Mouse (Mus musculus) frontal cortex, postnatal 10 days (tissue): ENCODE measurements around the gene Tmem63b.

Experiments used
- DNase-seq, 2 experiments: peaks; one replicate each; pipeline ENCODE4 v3.0.0; 2022; ENCODE audit warnings: low spot score in 2 of 2, mixed read lengths in 1 of 2

Tmem63b gene

DNA sequence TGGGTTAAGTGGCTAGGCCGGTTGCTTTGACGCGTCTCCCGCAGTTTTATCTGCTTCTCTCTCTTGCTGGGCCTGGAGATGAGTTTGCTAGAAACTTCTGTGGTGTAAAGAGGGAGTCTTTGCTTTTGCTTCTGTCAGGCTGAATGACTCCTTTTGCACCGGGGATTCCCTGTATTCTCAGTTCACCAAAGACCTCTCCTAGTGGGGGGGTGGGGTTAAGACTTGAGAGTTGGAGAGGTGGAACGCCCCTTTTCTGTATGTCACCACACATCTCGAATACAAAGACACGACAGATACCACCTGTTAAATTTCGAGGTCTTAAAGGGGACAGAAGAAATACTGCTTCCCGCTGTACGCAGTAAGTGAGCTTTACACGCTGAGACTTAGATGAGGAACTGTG lies at the start of gene Tmem63b:
Tmem63b (minus strand) TSS at position 190 of the 400 bp plus-strand sequence.
- no peak for DNase-seq

DNA sequence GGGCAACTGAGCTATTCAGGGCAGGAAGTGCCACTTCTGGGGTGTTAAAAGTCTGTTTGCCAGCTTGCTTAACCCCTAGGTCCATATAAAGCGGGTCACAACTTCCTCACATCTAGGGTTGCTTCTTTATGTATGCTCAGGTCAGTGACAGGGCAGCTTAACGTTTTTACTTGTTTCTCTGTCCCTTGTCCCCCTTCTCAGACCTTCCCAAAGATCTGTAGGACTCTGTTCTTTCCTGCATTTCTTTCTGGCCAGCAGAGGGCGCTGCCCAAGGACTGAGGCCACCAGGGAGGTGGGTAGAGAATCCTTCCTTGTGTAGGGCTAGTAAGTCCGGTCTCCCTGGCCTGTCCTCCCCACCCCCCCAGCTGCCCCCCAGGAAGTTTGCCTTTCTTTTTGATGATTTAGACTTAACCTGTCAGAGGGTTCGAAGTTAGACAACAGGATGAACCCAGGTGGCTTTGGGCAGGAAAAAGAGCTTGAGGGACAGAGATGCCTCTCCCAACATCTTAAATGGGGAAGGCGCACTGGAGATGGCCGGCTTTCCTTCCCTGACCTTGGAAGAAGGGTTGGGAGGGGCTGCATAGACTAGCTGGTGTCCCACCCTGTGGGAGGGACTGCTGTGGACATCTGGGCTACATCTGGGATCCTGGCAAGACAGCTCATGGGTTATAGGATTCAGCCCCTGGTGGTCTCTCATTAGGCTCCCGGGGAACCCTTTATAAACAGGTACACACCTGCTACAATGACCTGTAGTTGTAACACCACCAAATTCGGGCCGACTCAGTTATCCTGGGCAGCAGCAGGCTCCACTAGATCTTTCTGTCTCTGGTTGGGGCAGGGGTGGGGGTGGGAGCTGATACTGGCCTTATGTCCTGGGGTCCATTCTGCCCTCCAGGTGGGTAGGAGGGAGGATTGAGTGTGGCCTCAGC lies 48.9 kb upstream of the Tmem63b start:
- peak; percentile 70 to 84 for DNase-seq

- no peak for DNase-seq
Observed at GRCm38 (mm10) chr17:45734881-45735280, 48.2 kb upstream of the Tmem63b start.

GRCm38 (mm10) chr17:45734333-45734732 lies 47.6 kb upstream of the Tmem63b start:
- no peak for DNase-seq

- DNase-seq, result peak; percentile 82 to 83
Observed at GRCm38 (mm10) chr17:45733735-45734301, 47.1 kb upstream of the Tmem63b start, which contains the start of gene 1600014C23Rik. Gene 1600014C23Rik, minus strand, starts transcription at chr17:45733844.

DNA sequence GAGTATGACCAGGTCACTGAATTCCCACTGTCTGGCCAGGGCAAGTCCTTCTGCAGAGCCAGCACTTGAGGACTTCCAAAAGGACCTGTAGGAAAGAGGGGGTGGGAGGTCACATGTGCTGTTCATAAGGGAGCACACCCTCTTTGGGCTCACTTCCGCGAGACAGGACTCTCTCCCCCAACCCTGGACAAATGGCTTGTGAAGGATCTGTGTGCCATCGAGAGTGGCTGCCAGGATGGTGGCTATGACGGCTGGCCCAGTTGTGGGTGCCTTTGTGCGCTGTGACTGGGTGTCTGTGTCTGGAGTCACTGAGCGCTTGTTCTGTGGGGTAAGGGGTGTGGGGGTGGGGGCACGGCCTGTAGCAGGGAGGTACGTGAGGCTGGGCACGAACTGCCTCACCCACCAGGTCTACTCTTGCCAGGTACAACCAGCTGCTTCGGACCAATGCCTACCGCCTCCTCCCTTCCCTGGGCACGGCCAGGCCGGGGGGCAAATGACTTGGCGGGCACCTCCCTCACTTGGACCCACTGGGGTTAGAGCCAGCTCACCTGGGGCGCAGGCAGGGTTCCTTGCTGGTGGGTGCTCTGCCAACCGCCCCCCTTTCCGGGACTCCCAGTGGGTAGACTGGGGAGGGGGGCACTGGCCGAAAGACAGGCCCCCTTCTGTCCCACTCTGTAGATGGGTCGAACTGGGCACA lies 46.5 kb upstream of the Tmem63b start:
- DNase-seq, result peak; percentile 59 to 63

- peak; percentile 64 to 86 for DNase-seq
Observed at GRCm38 (mm10) chr17:45731172-45731864, 44.6 kb upstream of the Tmem63b start.

DNA sequence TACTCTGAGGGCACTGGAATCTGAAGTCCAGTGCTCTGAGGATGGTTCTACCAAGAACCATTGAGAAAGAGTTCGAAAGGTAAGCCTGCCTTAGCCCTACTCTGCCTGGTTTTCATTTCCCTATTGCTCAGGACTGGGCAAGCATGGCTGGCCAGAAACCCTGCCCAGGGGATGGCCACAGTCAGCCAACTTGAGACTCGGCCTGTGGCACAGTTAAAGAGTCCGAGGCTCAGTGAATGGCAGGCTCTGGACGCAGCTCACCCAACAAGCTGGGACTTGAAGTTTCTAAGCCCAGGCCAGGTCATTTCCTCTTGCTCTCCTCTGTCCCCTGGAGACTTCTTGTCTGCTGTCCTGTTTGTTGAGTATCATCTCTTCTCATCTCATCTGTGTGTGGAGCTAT lies 44.0 kb upstream of the Tmem63b start:
- DNase-seq, result no peak

DNA sequence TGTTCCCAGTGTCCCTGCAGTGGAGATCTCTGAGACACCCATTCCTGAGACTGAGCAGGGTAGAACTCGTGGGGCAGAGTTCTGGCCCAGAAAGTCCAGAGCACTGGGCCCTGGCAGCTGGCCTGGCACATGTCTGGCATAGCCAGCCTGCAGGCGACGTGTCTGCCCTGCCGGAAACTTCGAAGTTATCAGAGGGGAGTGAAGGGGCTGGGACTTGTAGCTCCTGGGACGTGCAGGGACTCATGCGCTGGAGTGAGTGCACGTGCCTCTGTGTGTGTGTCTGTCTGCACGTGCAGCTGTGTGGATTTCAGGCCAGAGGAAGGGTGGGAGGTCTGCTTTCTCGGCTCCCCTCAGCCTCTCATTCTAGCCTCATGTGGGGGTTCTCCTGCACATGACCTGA lies 42.7 kb upstream of the Tmem63b start:
- DNase-seq, result no peak

GRCm38 (mm10) chr17:45727983-45728723 lies 41.4 kb upstream of the Tmem63b start:
- DNase-seq, result no peak

- no peak for DNase-seq
Observed at GRCm38 (mm10) chr17:45727481-45727880, 40.8 kb upstream of the Tmem63b start.

DNA sequence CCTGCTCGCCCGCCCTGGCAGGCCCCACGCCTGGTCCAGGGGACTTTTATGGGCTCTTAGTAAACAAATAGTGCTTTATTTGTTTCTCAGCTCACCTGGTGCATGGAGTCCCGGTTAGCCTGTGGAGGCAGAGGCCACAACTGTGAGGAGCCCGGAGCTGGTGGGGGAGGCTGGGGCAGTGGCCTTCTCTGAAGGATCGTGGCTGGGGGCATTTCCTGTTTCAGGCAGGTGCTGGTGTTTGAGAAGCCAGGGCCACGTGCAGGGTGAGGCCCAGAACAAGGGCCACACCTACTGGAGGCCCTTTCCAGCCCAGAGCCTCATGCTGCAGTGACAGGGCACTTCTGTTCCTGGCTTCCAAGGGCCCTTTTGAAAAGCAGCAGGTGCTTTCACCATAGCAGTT lies 39.5 kb upstream of the Tmem63b start:
- DNase-seq, result no peak

GRCm38 (mm10) chr17:45724574-45724921 lies 37.8 kb upstream of the Tmem63b start:
- no peak for DNase-seq

DNA sequence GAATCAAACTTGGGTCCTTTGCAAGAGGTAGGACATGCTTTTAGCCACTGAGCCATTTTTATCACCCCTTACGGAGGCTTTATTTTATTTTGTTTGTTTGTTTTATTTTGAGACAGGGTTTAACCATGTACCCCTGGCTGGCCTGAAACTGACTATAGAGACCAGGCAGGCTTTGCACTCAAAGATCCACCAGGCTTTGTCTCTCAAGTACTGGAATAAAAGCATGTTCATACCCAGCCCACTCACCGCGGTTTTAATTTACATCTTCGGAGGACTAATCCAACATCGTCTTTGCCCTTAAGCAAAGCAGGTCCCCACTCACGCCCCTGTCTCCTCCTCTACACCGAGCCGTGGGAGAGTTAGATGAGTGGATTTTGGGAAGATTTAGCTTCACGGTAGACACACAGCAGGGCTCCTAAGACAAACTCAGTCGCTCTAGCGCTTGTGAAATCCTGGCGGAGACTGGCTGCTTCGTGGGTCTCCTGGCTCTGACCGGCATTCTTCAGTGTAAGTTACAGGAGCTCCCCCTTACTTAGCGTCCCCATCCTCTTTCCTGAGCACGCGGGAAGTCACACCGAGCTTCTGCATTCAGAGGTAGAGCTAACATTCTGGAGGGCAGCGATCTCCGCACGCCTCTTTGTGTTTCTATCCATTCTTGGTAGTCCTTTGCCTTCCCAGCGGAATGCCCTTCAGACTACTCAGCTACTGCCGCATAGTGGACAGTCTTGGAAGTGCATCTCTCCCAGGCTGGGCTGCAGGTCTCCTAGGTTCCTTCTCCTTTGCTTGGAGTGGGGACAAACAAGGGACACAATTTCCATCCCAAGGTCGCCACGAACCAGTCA lies 37.2 kb upstream of the Tmem63b start:
- DNase-seq, result peak in 1 of 2 experiments; percentile 77

GRCm38 (mm10) chr17:45718323-45718722 lies 31.6 kb upstream of the Tmem63b start:
- DNase-seq, result peak in 1 of 2 experiments; percentile 73

- DNase-seq, result no peak
Observed at GRCm38 (mm10) chr17:45711525-45711924, 24.8 kb upstream of the Tmem63b start.

DNA sequence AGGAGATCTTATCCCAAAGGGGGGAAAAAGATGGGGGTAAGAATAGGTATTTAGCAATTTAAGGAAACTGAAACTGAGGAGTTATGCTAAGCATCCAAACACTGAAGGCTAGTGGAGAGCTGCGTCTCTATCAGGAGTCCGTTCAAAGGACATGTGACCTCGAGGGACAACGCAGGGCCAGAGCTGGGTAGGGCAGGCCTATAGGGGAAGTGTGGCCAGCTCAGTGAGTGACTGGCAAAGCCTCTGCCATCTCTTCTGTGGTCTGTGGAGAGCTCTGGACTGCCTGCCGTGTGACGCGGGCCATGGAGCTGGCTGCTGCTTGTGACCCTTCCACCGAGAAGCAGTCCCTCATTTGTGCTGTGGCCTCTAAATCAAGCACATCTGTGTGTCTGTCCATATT lies 23.7 kb upstream of the Tmem63b start:
- DNase-seq, result no peak

DNA sequence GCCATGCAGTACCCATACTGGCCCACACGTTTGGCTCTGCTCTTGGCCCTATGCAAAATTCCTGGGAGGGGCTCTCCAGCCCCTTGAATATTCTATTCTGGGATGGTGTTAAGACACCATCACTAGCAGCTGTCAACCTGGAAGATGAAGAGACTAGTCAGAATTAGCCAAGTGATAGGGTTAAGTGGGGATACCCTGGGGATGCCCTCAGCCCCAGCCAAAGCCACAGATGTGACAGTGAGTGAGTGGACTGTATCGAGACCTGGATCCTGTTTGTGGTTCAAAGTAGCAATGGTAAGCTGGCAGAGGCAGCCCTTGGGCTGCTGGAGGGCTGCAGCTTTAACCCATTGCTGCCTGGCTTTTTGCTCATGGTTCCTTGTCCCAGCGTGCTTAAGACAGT lies 23.1 kb upstream of the Tmem63b start:
- no peak for DNase-seq

DNA sequence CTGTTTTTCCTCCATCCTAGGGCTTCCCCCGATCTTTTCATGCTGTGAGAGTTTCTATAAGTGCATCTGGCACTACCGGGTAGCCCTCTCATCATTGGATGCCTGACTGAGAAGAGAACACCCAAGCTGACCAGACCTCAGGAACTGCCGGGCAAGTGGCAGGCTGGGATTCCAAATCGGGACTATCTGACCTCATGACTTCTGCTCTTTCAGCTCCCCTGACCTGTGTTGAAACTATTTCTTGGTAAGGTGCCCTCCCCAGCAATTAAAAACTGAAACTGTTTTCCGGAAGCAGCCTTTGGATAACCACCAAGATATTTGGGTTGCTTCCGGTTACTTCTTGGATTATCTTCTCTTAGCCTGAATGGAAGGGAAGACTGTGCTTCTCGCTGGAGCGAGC lies 21.5 kb upstream of the Tmem63b start:
- no peak for DNase-seq

DNA sequence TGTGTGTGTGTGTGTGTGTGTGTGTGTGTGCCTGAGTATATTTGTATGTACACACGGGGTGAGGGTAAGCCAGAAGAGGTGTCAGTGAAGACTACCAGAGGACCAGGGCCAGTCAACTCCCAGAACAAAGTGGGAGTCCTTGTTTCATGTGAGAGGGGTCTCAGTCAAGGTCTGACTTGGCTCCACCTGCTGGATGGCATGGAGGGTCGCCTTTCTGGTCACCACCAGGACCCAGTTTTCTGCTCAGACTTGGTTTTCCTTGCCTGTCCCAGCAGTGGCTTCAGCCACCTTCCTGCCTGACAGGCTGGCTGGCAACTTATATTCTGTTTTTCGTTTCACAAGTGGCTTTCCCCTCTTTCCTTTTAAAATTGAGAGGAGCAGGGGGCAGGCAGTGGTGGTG lies 20.7 kb upstream of the Tmem63b start:
- DNase-seq, result no peak
